Mouse (Mus musculus): ENCODE data around the gene Btbd16.

GRCm38 (mm10) chr7:130834299-130834698, 60.4 kb downstream of the Btbd16 start:
- TF ChIP-seq TAL1 (IDR thresholded peaks at IDR 0.05; ENCODE audit: low read length) (no peak), GATA1 (IDR thresholded peaks at IDR 0.05; ENCODE audit: low read length) (no peak)
